Mouse (Mus musculus) forebrain, embryonic 15.5 days (tissue): ENCODE measurements around the gene Insl5. TPM values are rescaled to one million over a fixed set of nuclear protein-coding genes. Genes with fewer than 3 reads are reported as not detected.

Experiments
- ATAC-seq: fragments of 200-750 bp; cut with Nextera tagmentation; replicated peaks from 2 replicates; pipeline ENCODE4 v1.8.0; 2017; ENCODE audit warnings: mild to moderate bottlenecking, moderate TSS enrichment, moderate library complexity
- H3K27ac ChIP-seq: fragments of 300-500 bp; sonication (generic); replicated peaks from 2 replicates; pipeline ENCODE4 v1.5.1; 2015; ENCODE audit warnings: mild to moderate bottlenecking, inconsistent platforms
- H3K27me3 ChIP-seq: fragments of 300-500 bp; sonication (generic); 2 replicates; pipeline ENCODE4 v1.6.1; 2015; ENCODE audit warnings: inconsistent platforms
- H3K36me3 ChIP-seq: fragments of 300-500 bp; sonication (generic); 2 replicates; pipeline ENCODE4 v1.6.1; 2015; ENCODE audit warnings: mild to moderate bottlenecking, inconsistent platforms
- H3K4me1 ChIP-seq: fragments of 300-500 bp; sonication (generic); 2 replicates; pipeline ENCODE4 v1.6.1; 2015; ENCODE audit warnings: inconsistent platforms
- H3K4me2 ChIP-seq: fragments of 300-500 bp; sonication (generic); replicated peaks from 2 replicates; pipeline ENCODE4 v1.6.1; 2015; ENCODE audit warnings: mild to moderate bottlenecking, inconsistent platforms
- H3K4me3 ChIP-seq: fragments of 300-500 bp; sonication (generic); 2 replicates; pipeline ENCODE4 v1.5.1; 2015; ENCODE audit warnings: mild to moderate bottlenecking, inconsistent platforms
- H3K9ac ChIP-seq: fragments of 300-500 bp; sonication (generic); replicated peaks from 2 replicates; pipeline ENCODE4 v1.6.1; 2015; ENCODE audit warnings: mild to moderate bottlenecking, inconsistent platforms
- H3K9me3 ChIP-seq: fragments of 300-500 bp; sonication (generic); 2 replicates; pipeline ENCODE4 v1.6.1; 2016; ENCODE audit warnings: inconsistent platforms
- WGBS: fragments of 180-500 bp; shearing (Covaris S2); methylation state at CpG from one replicate; pipeline ENCODE4 v1.1.7; 2015; ENCODE audit warnings: mixed read lengths; 5-methylcytosine and 5-hydroxymethylcytosine counted together
- polyA plus RNA-seq: library from polyadenylated mRNA; unstranded; fragments of >200 nt; fragmentation: Nextera tagmentation; extraction: Ambion mirVana; gene quantifications from 2 replicates; pipeline ENCODE4 v1.2.1, GENCODE M21; 2015

Insl5 gene
- polyA plus RNA-seq, 1 experiment from 2014 or later, result not detected

DNA sequence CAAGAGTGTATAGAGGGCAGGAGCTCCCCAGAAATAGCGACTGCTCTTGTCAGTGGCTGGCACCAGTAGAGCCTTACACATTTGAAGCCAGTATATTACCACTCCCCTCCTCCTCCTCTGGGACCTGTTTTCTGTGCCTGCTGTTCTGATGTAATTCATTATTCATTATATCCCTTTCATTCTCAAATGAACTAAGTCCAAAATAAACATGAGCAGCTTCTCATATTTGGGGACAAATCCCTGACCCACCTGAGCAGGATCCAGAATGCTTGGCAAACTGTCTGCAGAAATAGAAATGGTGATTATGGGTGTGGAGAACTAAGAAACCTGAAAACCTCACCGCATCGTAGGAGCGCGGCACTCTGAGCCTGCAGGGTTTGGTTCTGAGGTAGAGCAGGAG is 57.0 kb downstream of the Insl5 start:
- Histone ChIP-seq H3K4me2 (no peak overlapping the region), H3K4me1 (no peaks in the 10 kb centered on the region), H3K27ac (no peak overlapping the region), H3K9ac (no peak overlapping the region), H3K4me3 (no peak overlapping the region), H3K36me3 (peaks cover 15% of the 10 kb centered on the region; the same call in 1 of the 2 replicates), H3K27me3 (0 out of 2 replicates have a peak, but pooled peaks cover 2% of the 10 kb centered on the region), H3K9me3 (no peaks in the 10 kb centered on the region)
- WGBS, result 96% methylated on average over 5 of the region's 5 CpGs
- ATAC-seq, result no peak

Other genes starting within 250 kb of the Insl5 start
- 0.34 and 1.1 TPM in 2 replicates for gene Tctex1d1, start 48.2 kb downstream of the Insl5 start, polyA plus RNA-seq
- 36.4 and 38.0 TPM in 2 replicates for gene Mier1, start 87.5 kb upstream of the Insl5 start, polyA plus RNA-seq
- 4.0 and 5.8 TPM in 2 replicates for gene Wdr78, start 87.7 kb upstream of the Insl5 start, polyA plus RNA-seq
- gene Slc35d1, start 188.3 kb upstream of the Insl5 start, polyA plus RNA-seq, result 4.4 and 5.0 TPM in 2 replicates